In genomic region chr6:145431747-145432146, GRCm38 (mm10) we compare ENCODE assay signal across 13 mouse cellular contexts.
DNase-seq lines count a peak whose midpoint lies in the region; ATAC-seq lines count a peak whose summit lies in the region.
"Had no signal": no experiment of that assay in that cellular context is flagged by ENCODE, and none has a peak within 500 bp of the region (broad histone marks: within the 10 kb centered on the region; RNA-seq: fewer than 3 reads in every experiment).

No protein-coding gene starts in this region.

- intact Hi-C loops in left cerebral cortex, postnatal 25 days (cut with DNase I), result no loop called here

- H3K4me1 ChIP-seq in forebrain, embryonic 10.5 days, result peaks cover 15% of the 10 kb centered on the region; the same call in 1 of the 2 replicates
- H3K4me1 ChIP-seq in forebrain, embryonic 16.5 days (replicated peaks; ENCODE audit: control insufficient read depth, insufficient read depth, low read length), result peaks cover 5% of the 10 kb centered on the region; the same call in 1 of the 2 replicates
- peaks cover 39% of the 10 kb centered on the region for H3K4me1 ChIP-seq in embryonic facial prominence, embryonic 15.5 days
- H3K4me1 ChIP-seq in stomach, embryonic 14.5 days (ENCODE audit: control insufficient read depth, insufficient read depth, low read length), result 0 out of 2 replicates have a peak, but pooled peaks cover 6% of the 10 kb centered on the region
- H3K4me1 ChIP-seq: forebrain, embryonic 12.5 days had no signal

- DNase-seq in forebrain, embryonic 10.5 days (ENCODE audit: extremely low spot score, low spot score), result no peak
- DNase-seq in left cerebral cortex, postnatal 25 days (ENCODE audit: low spot score in 2 of 2), result peak; percentile 8 to 19
- no peak for DNase-seq in left cerebral cortex, adult 11 months (ENCODE audit: low spot score)
- no peak for DNase-seq in cerebellum, adult 9-10 months
- DNase-seq in left cerebral cortex, adult 9 months (ENCODE audit: low spot score in 2 of 2), result no peak
- DNase-seq: cerebellum, postnatal 14 days; lung, postnatal 10 days had no signal

- no peak overlapping the region for H3K4me2 ChIP-seq in forebrain, embryonic 16.5 days (ENCODE audit: low read length)
- peak overlapping the region; percentile 36 for H3K4me2 ChIP-seq in embryonic facial prominence, embryonic 15.5 days (replicated peaks)
- H3K4me2 ChIP-seq in stomach, embryonic 14.5 days (replicated peaks; ENCODE audit: low read depth, low read length), result no peak overlapping the region
- H3K4me2 ChIP-seq: forebrain, embryonic 12.5 days; hindbrain, embryonic 15.5 days had no signal

- peak overlapping the region; percentile 72 for H3K27ac ChIP-seq in forebrain, embryonic 10.5 days
- H3K27ac ChIP-seq in forebrain, embryonic 16.5 days (ENCODE audit: low read length), result no peak overlapping the region
- peak overlapping the region; percentile 95 for H3K27ac ChIP-seq in embryonic facial prominence, embryonic 15.5 days (replicated peaks)
- H3K27ac ChIP-seq in stomach, embryonic 14.5 days (ENCODE audit: low read length), result peak overlapping the region; percentile 27; the same call in 1 of the 2 replicates
- H3K27ac ChIP-seq: heart, adult 2 months; hindbrain, embryonic 15.5 days had no signal

- WGBS in forebrain, embryonic 10.5 days, result 75% methylated on average over 14 of the region's 14 CpGs
- 80% methylated on average over 14 of the region's 14 CpGs for WGBS in forebrain, embryonic 16.5 days
- WGBS in embryonic facial prominence, embryonic 15.5 days, result 29% methylated on average over 14 of the region's 14 CpGs
- WGBS in stomach, embryonic 14.5 days, result 43% methylated on average over 14 of the region's 14 CpGs

- no peak overlapping the region for H3K4me3 ChIP-seq in forebrain, embryonic 10.5 days
- H3K4me3 ChIP-seq in forebrain, embryonic 16.5 days (replicated peaks; ENCODE audit: low read length), result no peak overlapping the region
- H3K4me3 ChIP-seq in embryonic facial prominence, embryonic 15.5 days (replicated peaks), result no peak overlapping the region
- no peak overlapping the region for H3K4me3 ChIP-seq in stomach, embryonic 14.5 days (ENCODE audit: low read depth, low read length)
- H3K4me3 ChIP-seq: forebrain, embryonic 12.5 days; heart, adult 2 months; hindbrain, embryonic 15.5 days had no signal

- no peak for ATAC-seq in forebrain, embryonic 16.5 days
- ATAC-seq in embryonic facial prominence, embryonic 15.5 days (ENCODE audit: insufficient number of reproducible peaks, low FRiP score, low TSS enrichment, low read depth), result peak; percentile 73
- no peak for ATAC-seq in stomach, embryonic 14.5 days (ENCODE audit: insufficient number of reproducible peaks, insufficient read depth, low FRiP score, low read depth)

- no peak overlapping the region for H3K9ac ChIP-seq in forebrain, embryonic 16.5 days (replicated peaks; ENCODE audit: low read depth, low read length)
- H3K9ac ChIP-seq in embryonic facial prominence, embryonic 15.5 days, result no peak overlapping the region
- no peak overlapping the region for H3K9ac ChIP-seq in stomach, embryonic 14.5 days (replicated peaks; ENCODE audit: low read depth, low read length)
- H3K9ac ChIP-seq: forebrain, embryonic 12.5 days; hindbrain, embryonic 15.5 days had no signal

- H3K36me3 ChIP-seq in forebrain, embryonic 10.5 days (replicated peaks), result no peaks in the 10 kb centered on the region
- H3K36me3 ChIP-seq in forebrain, embryonic 16.5 days (ENCODE audit: control insufficient read depth, insufficient read depth), result no peaks in the 10 kb centered on the region
- H3K36me3 ChIP-seq in embryonic facial prominence, embryonic 15.5 days, result no peaks in the 10 kb centered on the region
- no peaks in the 10 kb centered on the region for H3K36me3 ChIP-seq in stomach, embryonic 14.5 days (ENCODE audit: control insufficient read depth, insufficient read depth, low read length)
- H3K36me3 ChIP-seq: forebrain, embryonic 12.5 days; hindbrain, embryonic 15.5 days had no signal

- no peaks in the 10 kb centered on the region for H3K9me3 ChIP-seq in forebrain, embryonic 10.5 days
- H3K9me3 ChIP-seq in forebrain, embryonic 16.5 days (ENCODE audit: control insufficient read depth, low read length), result no peaks in the 10 kb centered on the region
- no peaks in the 10 kb centered on the region for H3K9me3 ChIP-seq in embryonic facial prominence, embryonic 15.5 days (replicated peaks)
- H3K9me3 ChIP-seq in stomach, embryonic 14.5 days (ENCODE audit: control insufficient read depth, low read depth, low read length), result no peaks in the 10 kb centered on the region
- H3K9me3 ChIP-seq: forebrain, embryonic 12.5 days; hindbrain, embryonic 15.5 days had no signal

- no peaks in the 10 kb centered on the region for H3K27me3 ChIP-seq in forebrain, embryonic 10.5 days (ENCODE audit: poor library complexity, severe bottlenecking)
- H3K27me3 ChIP-seq in forebrain, embryonic 16.5 days (replicated peaks; ENCODE audit: control insufficient read depth, insufficient read depth, low read length), result no peaks in the 10 kb centered on the region
- H3K27me3 ChIP-seq in embryonic facial prominence, embryonic 15.5 days, result no peaks in the 10 kb centered on the region
- H3K27me3 ChIP-seq in stomach, embryonic 14.5 days (ENCODE audit: control insufficient read depth, insufficient read depth, low read length), result no peaks in the 10 kb centered on the region
- H3K27me3 ChIP-seq: forebrain, embryonic 12.5 days; hindbrain, embryonic 15.5 days had no signal

Comparison
In these comparisons a context has a peak if more than half of its experiments do, and no peak if none do; other contexts are left out.
1. DNase-seq: peak in left cerebral cortex, postnatal 25 days (2 of 2); none in forebrain, embryonic 10.5 days (single experiment), left cerebral cortex, adult 11 months (single experiment), cerebellum, adult 9-10 months (single experiment) and left cerebral cortex, adult 9 months (0 of 2).